Mouse (Mus musculus) small intestine, adult 2 months (tissue): ENCODE data around the gene Mex3a.

Experiments
- CTCF ChIP-seq: fragments of 200-500 bp; IDR thresholded peaks from 2 replicates; pipeline ENCODE4 v1.5.1; 2012; ENCODE audit warnings: low read depth, mild to moderate bottlenecking, control low read depth, inconsistent platforms, low read length, moderate library complexity, mixed read lengths; ENCODE audit not compliant: insufficient replicate concordance, insufficient read length; ENCODE audit errors: extremely low read depth
- POLR2A ChIP-seq: fragments of 200-500 bp; IDR thresholded peaks from 2 replicates; pipeline ENCODE4 v1.6.1; 2012; ENCODE audit warnings: low read depth, mild to moderate bottlenecking, control low read depth, inconsistent platforms, low read length, moderate library complexity

DNA sequence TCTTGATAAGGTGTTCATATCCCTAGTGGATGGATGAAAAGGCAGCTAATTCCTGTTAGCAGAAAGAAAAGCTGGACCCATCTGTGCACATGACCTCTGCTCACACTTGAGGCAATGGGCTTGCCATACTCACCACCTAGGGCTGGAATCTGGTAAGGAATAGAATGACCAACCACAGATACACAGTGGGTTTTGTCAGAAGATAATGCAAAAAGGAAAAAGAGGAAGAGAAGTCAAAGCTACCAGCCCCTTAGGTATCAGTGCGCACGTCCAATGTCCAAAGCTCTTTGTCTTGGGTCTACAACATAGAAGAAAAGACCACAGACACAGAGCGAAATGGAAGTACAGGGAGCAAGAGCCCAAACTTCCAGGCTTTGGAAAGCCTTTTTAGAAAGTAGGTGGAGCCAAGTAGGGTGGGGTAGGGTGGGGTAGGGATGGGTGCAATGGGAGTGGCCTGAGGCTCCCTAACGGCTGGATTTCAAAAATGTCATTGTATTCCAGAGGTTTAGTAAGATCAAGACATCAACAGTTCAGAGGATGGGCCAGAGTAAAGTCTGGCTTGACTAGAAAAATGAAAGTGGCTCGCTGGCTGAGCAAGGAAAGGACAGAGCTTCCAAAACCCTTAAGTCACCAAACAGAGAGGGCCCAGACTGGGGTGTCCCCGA is 30.7 kb upstream of the Mex3a start:
- TF ChIP-seq POLR2A = no peak
- TF ChIP-seq CTCF = no peak
